In genomic region chr3:138652685-138653084, GRCm38 (mm10) we compare ENCODE assay signal across 19 mouse cellular contexts.
DNase-seq lines count a peak whose midpoint lies in the region; TF ChIP-seq lines count a peak whose summit lies in the region.
"Had no signal": no experiment of that assay in that cellular context is flagged by ENCODE, and none has a peak within 500 bp of the region (broad histone marks: within the 10 kb centered on the region; RNA-seq: fewer than 3 reads in every experiment).

No protein-coding gene starts in this region.

- H3K4me3 ChIP-seq in embryonic fibroblast, embryonic 13.5 days (ENCODE audit: insufficient read depth, low read length): no peak overlapping the region
- no peak overlapping the region for H3K4me3 ChIP-seq in lung, adult 2 months (replicated peaks; ENCODE audit: extremely low read depth, low read depth, low read length)
- H3K4me3 ChIP-seq: erythroblast, embryonic 14.5 days; lung, embryonic 15.5 days; midbrain, embryonic 15.5 days had no signal

- H3K4me1 ChIP-seq in embryonic fibroblast, embryonic 13.5 days (ENCODE audit: control insufficient read depth, insufficient read depth, low read length): 0 out of 2 replicates have a peak, but pooled peaks cover 5% of the 10 kb centered on the region
- no peaks in the 10 kb centered on the region for H3K4me1 ChIP-seq in lung, adult 2 months (ENCODE audit: control insufficient read depth, insufficient read depth, low read length)
- H3K4me1 ChIP-seq: midbrain, embryonic 15.5 days had no signal

- peak; percentile 44 for DNase-seq in embryo, embryonic 11 days
- no peak for DNase-seq in embryo, embryonic 10 days (ENCODE audit: low spot score)
- DNase-seq in layer of hippocampus, adult 9-11 months: peak; percentile 44
- no peak for DNase-seq in layer of hippocampus, adult 8-10 months (ENCODE audit: low spot score in 2 of 2)
- no peak for DNase-seq in spleen, postnatal 10 days (ENCODE audit: low spot score in 2 of 2)
- DNase-seq in urinary bladder, postnatal 25 days (ENCODE audit: low spot score): no peak
- DNase-seq in lung, adult 2 months: no peak
- DNase-seq: adrenal gland, adult 2 months; cerebellum, adult 11 months; cerebellum, postnatal 25 days; gastrocnemius, postnatal 25 days; heart, postnatal 14 days; kidney, postnatal 10 days; right cerebral cortex, postnatal 14 days had no signal

- WGBS in lung, adult 2 months: 82% methylated on average over 4 of the region's 4 CpGs

- no peak for TF ChIP-seq CTCF in embryonic fibroblast, embryonic 13.5 days (IDR thresholded peaks at IDR 0.05; ENCODE audit: borderline replicate concordance, insufficient read depth, low read length)
- no peak for TF ChIP-seq CTCF in lung, adult 2 months (IDR thresholded peaks at IDR 0.05; ENCODE audit: insufficient read depth, low read length)

- peak overlapping the region; percentile 44 for H3K27ac ChIP-seq in embryonic fibroblast, embryonic 13.5 days (ENCODE audit: insufficient read depth, low read length)
- H3K27ac ChIP-seq: hindbrain, embryonic 14.5 days; lung, embryonic 15.5 days; midbrain, embryonic 15.5 days had no signal

- TF ChIP-seq POLR2A in embryonic fibroblast, embryonic 13.5 days (IDR thresholded peaks at IDR 0.05; ENCODE audit: low read depth, low read length): no peak
- TF ChIP-seq POLR2A in lung, adult 2 months (IDR thresholded peaks at IDR 0.05; ENCODE audit: borderline replicate concordance, extremely low read depth, low read depth, low read length): no peak

Comparison
In these comparisons a context has a peak if more than half of its experiments do, and no peak if none do; other contexts are left out.
1. DNase-seq: peak in embryo, embryonic 11 days (single experiment) and layer of hippocampus, adult 9-11 months (single experiment); none in embryo, embryonic 10 days (single experiment), layer of hippocampus, adult 8-10 months (0 of 2), spleen, postnatal 10 days (0 of 2), urinary bladder, postnatal 25 days (single experiment) and lung, adult 2 months (single experiment).